Mouse (Mus musculus) embryonic stem cell, embryonic (primary cell): ENCODE results near the gene Gne.

Source experiments
- CTCF ChIA-PET, 4 experiments: fragments of 300-600 bp in 2 of 4; fragments of 350-600 bp in 2 of 4; sonication (Branson Sonifier 250); formaldehyde crosslinking; loops; one replicate each; lab custom pipeline; 2022; ENCODE audit warnings: inconsistent platforms in 2 of 4; lab: Charles Lee
- POLR2A ChIA-PET, 4 experiments: fragments of 300-600 bp in 2 of 4; fragments of 350-600 bp in 2 of 4; sonication (Branson Sonifier 250); formaldehyde crosslinking; loops; one replicate each; lab custom pipeline; 2022; ENCODE audit warnings: antibody characterized with exemption in 4 of 4, inconsistent platforms in 1 of 4; lab: Charles Lee

The Gne gene

GRCm38 (mm10) chr4:44059674-44060073, 24.3 kb downstream of the Gne start:
- POLR2A ChIA-PET, result interaction anchor here in 3 of 4 experiments (0.9 to 3.4 kb wide), 4 partner anchors 10 to 30 kb away, joined by 3 to 29 read pairs (median 4); no protein-coding TSS in a partner anchor
- CTCF ChIA-PET, result no interaction called here

- POLR2A ChIA-PET, result interaction anchor here (0.6 to 3.1 kb wide), 30 partner anchors 8 to 706 kb away, joined by 3 to 29 read pairs (median 4); partner anchors contain the start of gene Gne (in 1 of the 4)
- CTCF ChIA-PET, result interaction anchor here in 3 of 4 experiments (1.2 to 1.8 kb wide), 6 partner anchors 12 to 143 kb away, joined by 3 to 8 read pairs (median 4); partner anchors contain the start of gene Ccin (in 1 of the 3)
Measured at GRCm38 (mm10) chr4:44049812-44050211, 34.2 kb downstream of the Gne start.

GRCm38 (mm10) chr4:44046066-44046465, 37.9 kb downstream of the Gne start:
- ChIA-PET POLR2A (interaction anchor here in 2 of 4 experiments (0.5 to 2.2 kb wide), 3 partner anchors 12 to 111 kb away, joined by 3 to 5 read pairs (median 3); no protein-coding TSS in a partner anchor), CTCF (no interaction called here)

GRCm38 (mm10) chr4:44044685-44045356, 39.2 kb downstream of the Gne start:
- ChIA-PET CTCF (no interaction called here), POLR2A (interaction anchor here in 2 of 4 experiments (1.4 to 2.2 kb wide), 2 partner anchors 10 to 32 kb away, joined by 3 to 5 read pairs; no protein-coding TSS in a partner anchor)

GRCm38 (mm10) chr4:44043182-44043581, 40.8 kb downstream of the Gne start:
- ChIA-PET CTCF (interaction anchor here in 1 of 4 experiments (0.6 kb wide), 1 partner anchor 85 kb away, joined by 3 read pairs; no protein-coding TSS in a partner anchor), POLR2A (interaction anchor here in 2 of 4 experiments (0.7 kb wide), 2 partner anchors 14 to 55 kb away, joined by 3 to 4 read pairs; no protein-coding TSS in a partner anchor)

- CTCF ChIA-PET, result interaction anchor here in 1 of 4 experiments (0.6 kb wide), 1 partner anchor 84 kb away, joined by 3 read pairs; no protein-coding TSS in a partner anchor
- POLR2A ChIA-PET, result interaction anchor here in 2 of 4 experiments (0.5 to 2.0 kb wide), 5 partner anchors 15 to 55 kb away, joined by 3 to 6 read pairs (median 3); no protein-coding TSS in a partner anchor
Measured at GRCm38 (mm10) chr4:44042429-44042828, 41.5 kb downstream of the Gne start.

- ChIA-PET POLR2A (interaction anchor here in 3 of 4 experiments (0.6 to 2.0 kb wide), 13 partner anchors 9 to 379 kb away, joined by 3 to 6 read pairs (median 3); no protein-coding TSS in a partner anchor), CTCF (interaction anchor here in 1 of 4 experiments (0.5 to 1.0 kb wide), 2 partner anchors 17 to 367 kb away, joined by 3 to 14 read pairs; no protein-coding TSS in a partner anchor)
Measured at GRCm38 (mm10) chr4:44040802-44041201, 43.2 kb downstream of the Gne start.

GRCm38 (mm10) chr4:44036455-44036854, 47.5 kb downstream of the Gne start:
- CTCF ChIA-PET, result no interaction called here
- POLR2A ChIA-PET, result interaction anchor here in 2 of 4 experiments (0.6 to 1.6 kb wide), 9 partner anchors 13 to 67 kb away, joined by 3 to 7 read pairs (median 3); partner anchors contain the start of gene Gne (in 1 of the 2)

- ChIA-PET POLR2A (interaction anchor here in 3 of 4 experiments (0.7 to 3.4 kb wide), 9 partner anchors 10 to 30 kb away, joined by 3 to 32 read pairs (median 6); no protein-coding TSS in a partner anchor), CTCF (no interaction called here)
Measured at GRCm38 (mm10) chr4:44031521-44031920, 52.5 kb downstream of the Gne start.

- CTCF ChIA-PET, result no interaction called here
- POLR2A ChIA-PET, result interaction anchor here in 2 of 4 experiments (0.6 to 3.0 kb wide), 8 partner anchors 10 to 38 kb away, joined by 3 to 17 read pairs (median 5); no protein-coding TSS in a partner anchor
Measured at GRCm38 (mm10) chr4:44029661-44030066, 54.3 kb downstream of the Gne start.

GRCm38 (mm10) chr4:44028303-44029135, 55.5 kb downstream of the Gne start:
- ChIA-PET POLR2A (interaction anchor here (0.6 to 3.0 kb wide), 13 partner anchors 9 to 258 kb away, joined by 3 to 17 read pairs (median 4); no protein-coding TSS in a partner anchor), CTCF (interaction anchor here in 1 of 4 experiments (0.8 kb wide), 1 partner anchor 103 kb away, joined by 3 read pairs; no protein-coding TSS in a partner anchor)

- POLR2A ChIA-PET, result interaction anchor here in 3 of 4 experiments (0.5 to 5.7 kb wide), 9 partner anchors 8 to 197 kb away, joined by 3 to 35 read pairs (median 4); no protein-coding TSS in a partner anchor
- CTCF ChIA-PET, result interaction anchor here in 2 of 4 experiments (0.9 to 1.2 kb wide), 3 partner anchors 94 to 147 kb away, joined by 3 to 4 read pairs (median 3); no protein-coding TSS in a partner anchor
Measured at GRCm38 (mm10) chr4:44025570-44025969, 58.4 kb downstream of the Gne start.

- ChIA-PET CTCF (interaction anchor here in 1 of 4 experiments (1.0 kb wide), 1 partner anchor 16 kb away, joined by 3 read pairs; no protein-coding TSS in a partner anchor), POLR2A (interaction anchor here in 2 of 4 experiments (0.6 to 6.6 kb wide), 5 partner anchors 9 to 12 kb away, joined by 3 to 38 read pairs (median 32); no protein-coding TSS in a partner anchor)
Measured at GRCm38 (mm10) chr4:44024241-44024640, 59.7 kb downstream of the Gne start.

GRCm38 (mm10) chr4:44023681-44024080, 60.3 kb downstream of the Gne start:
- POLR2A ChIA-PET, result interaction anchor here in 3 of 4 experiments (0.6 to 6.6 kb wide), 8 partner anchors 9 to 12 kb away, joined by 3 to 38 read pairs (median 8); no protein-coding TSS in a partner anchor
- CTCF ChIA-PET, result interaction anchor here in 1 of 4 experiments (1.0 kb wide), 1 partner anchor 17 kb away, joined by 3 read pairs; no protein-coding TSS in a partner anchor

GRCm38 (mm10) chr4:44022766-44023165, 61.2 kb downstream of the Gne start:
- CTCF ChIA-PET, result no interaction called here

GRCm38 (mm10) chr4:44022323-44022722, 61.7 kb downstream of the Gne start:
- CTCF ChIA-PET, result no interaction called here
- POLR2A ChIA-PET, result interaction anchor here (0.7 to 6.6 kb wide), 11 partner anchors 9 to 40 kb away, joined by 3 to 38 read pairs (median 6); no protein-coding TSS in a partner anchor

More at GRCm38 (mm10) chr4:44022766-44023165, 61.2 kb downstream of the Gne start:
- POLR2A ChIA-PET, result interaction anchor here (0.7 to 6.6 kb wide), 12 partner anchors 9 to 1547 kb away, joined by 3 to 38 read pairs (median 5); no protein-coding TSS in a partner anchor

GRCm38 (mm10) chr4:44016791-44017190, 67.2 kb downstream of the Gne start:
- ChIA-PET CTCF (interaction anchor here in 1 of 4 experiments (0.6 kb wide), 1 partner anchor 452 kb away, joined by 3 read pairs; no protein-coding TSS in a partner anchor), POLR2A (interaction anchor here in 2 of 4 experiments (0.7 to 2.2 kb wide), 7 partner anchors 10 to 84 kb away, joined by 3 to 6 read pairs (median 4); no protein-coding TSS in a partner anchor)
